Mouse (Mus musculus): Measurements from ENCODE around the gene Olfr380.

Gene Olfr380

GRCm38 (mm10) chr11:73457408-73457807 is at the start of gene Olfr380:
Gene Olfr380, minus strand, starts transcription at chr11:73457508.
- DNase-seq (ENCODE audit: low read depth, low spot score), result no peak

- no peak for DNase-seq (ENCODE audit: low read depth, low spot score)
These were observed 34.2 kb upstream of the Olfr380 start, which contains the start of gene Olfr381 for GRCm38 (mm10) chr11:73491503-73491902. Gene Olfr381, minus strand, starts transcription at chr11:73491603.

- no peak for DNase-seq (ENCODE audit: low read depth, low spot score)
These were observed 28.9 kb downstream of the Olfr380 start, which contains the start of gene Olfr378 for GRCm38 (mm10) chr11:73428377-73428776. Gene Olfr378, minus strand, starts transcription at chr11:73428477.

Data from 3T3-L1 (cell line).